Comparison of ENCODE assay signal across 18 mouse cellular contexts in the genomic region with DNA sequence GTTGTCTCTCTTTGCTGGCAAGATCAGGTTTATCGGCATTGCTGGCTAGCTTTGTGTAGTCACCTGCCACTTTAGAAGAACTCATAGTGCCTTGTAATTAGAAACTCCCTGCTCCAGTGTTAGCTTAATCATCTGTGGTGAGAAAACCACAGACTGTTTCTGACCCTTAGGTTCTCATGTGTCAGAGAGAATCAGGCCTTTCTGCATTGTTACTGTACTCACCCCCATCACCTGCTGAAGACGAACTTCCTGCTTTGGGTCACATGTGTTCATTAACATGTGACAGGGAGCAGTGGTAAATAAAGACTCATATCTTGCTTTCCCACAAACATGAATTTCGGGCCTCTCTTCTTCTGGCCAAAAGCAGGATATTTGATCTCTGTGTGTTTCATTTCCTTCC.
"Had no signal": no experiment of that assay in that cellular context is flagged by ENCODE, and none has a peak within 500 bp of the region (broad histone marks: within the 10 kb centered on the region; RNA-seq: fewer than 3 reads in every experiment).

No protein-coding gene starts in this region.

- H3K4me1 ChIP-seq: kidney, embryonic 15.5 days; liver, embryonic 13.5 days; midbrain, embryonic 12.5 days; midbrain, embryonic 15.5 days; neural tube, embryonic 13.5 days had no signal

- H3K27ac ChIP-seq: kidney, embryonic 15.5 days; left cerebral cortex, adult 2 months; liver, embryonic 13.5 days; midbrain, embryonic 12.5 days; midbrain, embryonic 15.5 days; neural tube, embryonic 13.5 days had no signal

- H3K4me3 ChIP-seq: kidney, embryonic 15.5 days; left cerebral cortex, adult 2 months; liver, embryonic 13.5 days; midbrain, embryonic 12.5 days; midbrain, embryonic 15.5 days; neural tube, embryonic 13.5 days had no signal

- DNase-seq: kidney, adult 11 months; kidney, adult 8-10 months; kidney, postnatal 10 days; kidney, postnatal 36 days; layer of hippocampus, postnatal 36 days; liver, embryonic 13.5 days; retina, postnatal 1 day; right cerebral cortex, postnatal 25 days; spleen, adult 18-20 months; thymus, adult 2 months; thymus, postnatal 14 days; thymus, postnatal 4 days had no signal

- H3K36me3 ChIP-seq: kidney, embryonic 15.5 days; liver, embryonic 13.5 days; midbrain, embryonic 12.5 days; midbrain, embryonic 15.5 days; neural tube, embryonic 13.5 days had no signal

- H3K9ac ChIP-seq: kidney, embryonic 15.5 days; liver, embryonic 13.5 days; lung, embryonic 14.5 days; midbrain, embryonic 12.5 days; midbrain, embryonic 15.5 days; neural tube, embryonic 13.5 days had no signal

- H3K4me2 ChIP-seq: kidney, embryonic 15.5 days; liver, embryonic 13.5 days; lung, embryonic 14.5 days; midbrain, embryonic 12.5 days; midbrain, embryonic 15.5 days; neural tube, embryonic 13.5 days had no signal

- H3K9me3 ChIP-seq: kidney, embryonic 15.5 days; liver, embryonic 13.5 days; midbrain, embryonic 12.5 days; midbrain, embryonic 15.5 days; neural tube, embryonic 13.5 days had no signal

- H3K27me3 ChIP-seq: kidney, embryonic 15.5 days; liver, embryonic 13.5 days; midbrain, embryonic 12.5 days; midbrain, embryonic 15.5 days; neural tube, embryonic 13.5 days had no signal

- ATAC-seq: midbrain, embryonic 15.5 days had no signal
